Mouse (Mus musculus): Measurements from ENCODE around the gene A730071L15Rik. TPM values are rescaled to one million over a fixed set of nuclear protein-coding genes. Genes with fewer than 3 reads are reported as not detected.

Gene A730071L15Rik
- polyA plus RNA-seq, 1 experiment from 2014 or later = 0.52 TPM

GRCm38 (mm10) chr11:6224541-6225229 lies 24.9 kb downstream of the A730071L15Rik start:
- WGBS = 84% methylated on average over 14 of the region's 14 CpGs
- ATAC-seq (replicated peaks) = no peak

GRCm38 (mm10) chr11:6230012-6230411 lies 30.2 kb downstream of the A730071L15Rik start, which contains the start of gene Npc1l1:
TSS of gene Npc1l1 (minus strand) at chr11:6230143.
- Histone ChIP-seq H3K4me3 (no peak within 1 kb of the TSS), H3K27me3 (no peaks in the 10 kb centered on the region), H3K27ac (replicated peaks) (no peak within 1 kb of the TSS), H3K36me3 (no peaks in the 10 kb centered on the region), H3K9ac (replicated peaks) (no peak within 1 kb of the TSS), H3K4me2 (replicated peaks) (no peak within 1 kb of the TSS), H3K4me1 (no peaks in the 10 kb centered on the region), H3K9me3 (no peaks in the 10 kb centered on the region)
- no peak for ATAC-seq (replicated peaks)
- WGBS = 89% methylated on average over 7 of the region's 7 CpGs

More at GRCm38 (mm10) chr11:6224541-6225229, 24.9 kb downstream of the A730071L15Rik start:
- H3K27ac ChIP-seq (replicated peaks) = no peak overlapping the region
- no peaks in the 10 kb centered on the region for H3K27me3 ChIP-seq
- H3K9me3 ChIP-seq = no peaks in the 10 kb centered on the region
- H3K4me2 ChIP-seq (replicated peaks) = no peak overlapping the region
- no peaks in the 10 kb centered on the region for H3K36me3 ChIP-seq
- no peaks in the 10 kb centered on the region for H3K4me1 ChIP-seq
- no peak overlapping the region for H3K4me3 ChIP-seq
- no peak overlapping the region for H3K9ac ChIP-seq (replicated peaks)

GRCm38 (mm10) chr11:6233025-6233424 lies 33.2 kb downstream of the A730071L15Rik start:
- no peak overlapping the region for H3K4me2 ChIP-seq (replicated peaks)
- H3K9me3 ChIP-seq = no peaks in the 10 kb centered on the region
- H3K4me1 ChIP-seq = no peaks in the 10 kb centered on the region
- H3K4me3 ChIP-seq = no peak overlapping the region
- H3K27me3 ChIP-seq = no peaks in the 10 kb centered on the region
- H3K9ac ChIP-seq (replicated peaks) = no peak overlapping the region
- 84% methylated on average over 4 of the region's 4 CpGs for WGBS
- no peaks in the 10 kb centered on the region for H3K36me3 ChIP-seq
- H3K27ac ChIP-seq (replicated peaks) = no peak overlapping the region
- no peak for ATAC-seq (replicated peaks)

- Histone ChIP-seq H3K4me2 (replicated peaks) (no peak overlapping the region), H3K9me3 (no peaks in the 10 kb centered on the region), H3K4me1 (no peaks in the 10 kb centered on the region), H3K27me3 (no peaks in the 10 kb centered on the region), H3K4me3 (no peak overlapping the region), H3K9ac (replicated peaks) (no peak overlapping the region), H3K27ac (replicated peaks) (no peak overlapping the region), H3K36me3 (no peaks in the 10 kb centered on the region)
- ATAC-seq (replicated peaks) = no peak
- 56% methylated on average over 19 of the region's 19 CpGs for WGBS
Measured at GRCm38 (mm10) chr11:6244707-6245106, 44.9 kb downstream of the A730071L15Rik start.

Other genes starting within 250 kb of the A730071L15Rik start
- 6.8 and 7.7 TPM in 2 replicates for gene Gck, start 249.9 kb upstream of the A730071L15Rik start, polyA plus RNA-seq (2015; fragmentation: Nextera tagmentation; extraction: Ambion mirVana)
- 86.0 and 95.9 TPM in 2 replicates for gene Ykt6, start 244.3 kb upstream of the A730071L15Rik start, polyA plus RNA-seq (2015; fragmentation: Nextera tagmentation; extraction: Ambion mirVana)
- 119 and 121 TPM in 2 replicates for gene Camk2b, start 133.7 kb upstream of the A730071L15Rik start, polyA plus RNA-seq (2015; fragmentation: Nextera tagmentation; extraction: Ambion mirVana)
- gene Nudcd3, start 386 bp downstream of the A730071L15Rik start, polyA plus RNA-seq (2015; fragmentation: Nextera tagmentation; extraction: Ambion mirVana) = 73.3 and 74.4 TPM in 2 replicates
- gene Npc1l1, start 30.1 kb downstream of the A730071L15Rik start, polyA plus RNA-seq (2015; fragmentation: Nextera tagmentation; extraction: Ambion mirVana) = 0.04 TPM in 1 of 2 replicates, not detected in the other
- 82.5 and 83.6 TPM in 2 replicates for gene Ddx56, start 67.7 kb downstream of the A730071L15Rik start, polyA plus RNA-seq (2015; fragmentation: Nextera tagmentation; extraction: Ambion mirVana)
- 154 and 168 TPM in 2 replicates for gene Tmed4, start 74.8 kb downstream of the A730071L15Rik start, polyA plus RNA-seq (2015; fragmentation: Nextera tagmentation; extraction: Ambion mirVana)
- 88.0 and 88.7 TPM in 2 replicates for gene Ogdh, start 91.6 kb downstream of the A730071L15Rik start, polyA plus RNA-seq (2015; fragmentation: Nextera tagmentation; extraction: Ambion mirVana)
- 38.7 and 38.8 TPM in 2 replicates for gene Zmiz2, start 189.0 kb downstream of the A730071L15Rik start, polyA plus RNA-seq (2015; fragmentation: Nextera tagmentation; extraction: Ambion mirVana)
- gene Ppia, start 215.4 kb downstream of the A730071L15Rik start, polyA plus RNA-seq (2015; fragmentation: Nextera tagmentation; extraction: Ambion mirVana) = 3,682 and 3,685 TPM in 2 replicates
- gene H2afv, start 244.4 kb downstream of the A730071L15Rik start, polyA plus RNA-seq (2015; fragmentation: Nextera tagmentation; extraction: Ambion mirVana) = 576 and 626 TPM in 2 replicates

Data from forebrain, embryonic 15.5 days (tissue).